Mouse (Mus musculus) liver, embryonic 11.5 days (tissue): Measurements from ENCODE around the gene Tnfrsf4. TPM values are rescaled to one million over a fixed set of nuclear protein-coding genes. Genes with fewer than 3 reads are reported as not detected.

Experiments used
- ATAC-seq: fragments of 200-750 bp; cut with Nextera tagmentation; replicated peaks from 2 replicates; pipeline ENCODE4 v1.8.0; 2017; ENCODE audit warnings: moderate number of reproducible peaks, mild to moderate bottlenecking, moderate TSS enrichment, moderate library complexity; ENCODE audit not compliant: low FRiP score
- DNase-seq: peaks from one replicate; pipeline ENCODE4 v3.0.0-alpha.2; 2017; ENCODE audit warnings: low spot score
- H3K27ac ChIP-seq: fragments of 300-500 bp; sonication (generic); 2 replicates; pipeline ENCODE4 v1.5.1; 2014; ENCODE audit warnings: mild to moderate bottlenecking, low read depth, low read length, control low read depth
- H3K27me3 ChIP-seq: fragments of 300-500 bp; sonication (generic); replicated peaks from 2 replicates; pipeline ENCODE4 v1.6.1; 2014; ENCODE audit warnings: low read length, mixed read lengths; ENCODE audit not compliant: control insufficient read depth, insufficient read depth
- H3K36me3 ChIP-seq: fragments of 300-500 bp; sonication (generic); 2 replicates; pipeline ENCODE4 v1.6.1; 2014; ENCODE audit warnings: mild to moderate bottlenecking, low read length, moderate library complexity, mixed read lengths; ENCODE audit not compliant: control insufficient read depth, insufficient read depth
- H3K4me1 ChIP-seq: fragments of 300-500 bp; sonication (generic); replicated peaks from 2 replicates; pipeline ENCODE4 v1.6.1; 2014; ENCODE audit warnings: low read length, mixed read lengths; ENCODE audit not compliant: control insufficient read depth, insufficient read depth
- H3K4me2 ChIP-seq: fragments of 300-500 bp; sonication (generic); 2 replicates; pipeline ENCODE4 v1.6.1; 2014; ENCODE audit warnings: mild to moderate bottlenecking, control low read depth, moderate library complexity
- H3K4me3 ChIP-seq: fragments of 300-500 bp; sonication (generic); 2 replicates; pipeline ENCODE4 v1.5.1; 2014; ENCODE audit warnings: low read depth, low read length, control low read depth
- H3K9ac ChIP-seq: fragments of 300-500 bp; sonication (generic); 2 replicates; pipeline ENCODE4 v1.6.1; 2014; ENCODE audit warnings: low read depth, low read length, control low read depth
- H3K9me3 ChIP-seq: fragments of 300-500 bp; sonication (generic); 2 replicates; pipeline ENCODE4 v1.6.1; 2016; ENCODE audit warnings: low read length, inconsistent platforms, mixed read lengths; ENCODE audit not compliant: control insufficient read depth
- WGBS: fragments of 180-500 bp; shearing (Covaris S2); extraction: QIAGEN DNeasy Blood & Tissue Kit; methylation state at CpG from one replicate; pipeline ENCODE4 v1.1.7; 2014; 5-methylcytosine and 5-hydroxymethylcytosine counted together
- polyA plus RNA-seq: library from polyadenylated mRNA; unstranded; fragments of >200 nt; fragmentation: Nextera tagmentation; extraction: Ambion mirVana; gene quantifications from 2 replicates; pipeline ENCODE4 v1.2.1, GENCODE M21; 2014

Tnfrsf4 gene
- polyA plus RNA-seq, 1 experiment from 2014 or later = 0.85 TPM

DNA sequence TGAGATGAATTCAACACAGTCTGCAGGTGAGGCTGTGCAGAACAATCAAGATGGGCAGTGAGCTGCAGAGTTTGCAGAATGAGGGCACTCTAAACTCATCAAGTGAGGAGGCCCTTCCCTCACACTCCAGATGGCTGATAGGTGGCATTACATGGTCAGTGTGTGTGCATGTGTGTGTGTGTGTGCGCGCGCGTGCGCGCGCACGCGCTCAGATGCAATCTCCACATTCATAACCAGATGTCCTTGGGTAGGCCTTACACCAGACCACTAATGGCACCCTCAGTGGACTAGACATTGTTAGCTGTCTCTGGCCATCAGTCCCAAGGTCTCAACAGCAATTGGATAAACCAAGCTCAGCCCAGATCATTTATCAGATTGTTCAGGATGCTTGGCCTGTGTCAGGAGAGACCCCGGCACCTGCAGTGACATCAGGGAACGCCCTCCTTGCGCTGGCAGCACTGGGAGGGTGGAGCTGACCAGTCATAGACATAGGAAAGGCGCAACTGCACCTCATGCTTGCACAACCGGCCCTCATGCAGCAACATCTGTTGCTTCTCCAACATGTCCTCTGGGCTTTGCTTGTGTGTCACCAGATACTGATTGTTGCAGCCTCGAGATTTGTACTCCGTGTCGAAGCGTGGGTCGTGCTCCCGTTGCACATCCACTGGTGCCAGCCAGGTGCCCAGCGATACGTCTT lies 22.3 kb upstream of the Tnfrsf4 start:
- Histone ChIP-seq H3K4me1 (peaks cover 56% of the 10 kb centered on the region), H3K9ac (peak overlapping the region; percentile 87), H3K36me3 (peaks cover 3% of the 10 kb centered on the region; the same call in 1 of the 2 replicates), H3K4me2 (peak overlapping the region; percentile 100), H3K9me3 (no peaks in the 10 kb centered on the region), H3K27me3 (no peaks in the 10 kb centered on the region), H3K4me3 (peak overlapping the region; percentile 76), H3K27ac (peak overlapping the region; percentile 93)
- ATAC-seq (no peak; the same call in 1 of the 2 replicates), DNase-seq (peak; percentile 46)
- 74% methylated on average over 22 of the region's 22 CpGs for WGBS

DNA sequence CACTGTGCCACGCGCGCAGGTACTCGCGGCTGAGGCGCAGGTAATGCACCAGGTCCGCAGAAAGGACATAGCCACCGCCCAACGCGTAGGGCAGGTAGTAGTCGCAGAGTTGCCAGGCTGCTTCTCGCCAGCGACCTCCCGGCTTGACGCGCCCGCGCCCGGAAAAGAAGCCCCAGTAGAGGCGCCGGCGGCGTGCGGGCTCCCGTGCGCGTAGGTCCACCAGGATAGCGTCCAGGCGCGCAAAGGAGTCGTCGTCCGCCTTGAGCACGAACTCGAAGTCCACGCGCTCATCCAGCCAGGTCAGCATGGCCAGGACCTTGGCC lies 21.8 kb upstream of the Tnfrsf4 start:
- Histone ChIP-seq H3K36me3 (peaks cover 8% of the 10 kb centered on the region; the same call in 1 of the 2 replicates), H3K4me2 (peak overlapping the region; percentile 100), H3K27me3 (no peaks in the 10 kb centered on the region), H3K4me3 (peak overlapping the region; percentile 76), H3K9me3 (no peaks in the 10 kb centered on the region), H3K9ac (peak overlapping the region; percentile 87), H3K4me1 (peaks cover 56% of the 10 kb centered on the region), H3K27ac (peak overlapping the region; percentile 93)
- peak; percentile 0; the same call in 1 of the 2 replicates for ATAC-seq
- DNase-seq = no peak
- WGBS = 22% methylated on average over 37 of the region's 37 CpGs

DNA sequence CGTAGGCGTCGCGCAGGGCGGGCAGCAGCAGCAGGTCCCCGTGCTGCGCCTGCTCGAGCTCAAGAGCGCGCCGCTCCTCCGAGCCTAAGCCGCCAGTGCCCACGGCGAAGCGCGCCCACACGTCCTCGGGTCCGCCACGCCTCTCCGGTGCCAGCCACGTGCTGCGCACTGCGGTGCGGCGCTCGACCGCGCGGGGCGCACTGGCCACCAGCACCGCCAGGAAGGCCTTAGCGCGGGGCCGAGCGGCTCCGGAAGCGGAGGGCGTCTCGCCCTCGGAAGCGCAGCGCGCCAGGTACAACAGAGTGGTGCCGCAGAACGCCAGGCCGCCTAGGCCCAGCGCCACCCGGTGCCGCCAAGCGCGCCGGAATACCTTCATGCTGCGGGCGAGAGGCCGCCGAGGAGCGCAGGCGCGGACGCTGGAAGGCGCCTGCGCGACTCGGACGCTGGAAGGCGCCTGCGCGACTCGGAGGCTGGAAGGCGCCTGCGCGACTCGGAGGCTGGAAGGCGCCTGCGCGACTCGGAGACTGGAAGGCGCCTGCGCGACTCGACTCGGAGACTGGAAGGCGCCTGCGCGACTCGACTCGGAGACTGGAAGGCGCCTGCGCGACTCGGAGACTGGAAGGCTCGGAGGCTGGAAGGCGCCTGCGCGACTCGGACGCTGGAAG lies 21.3 kb upstream of the Tnfrsf4 start, which contains the start of the genes B3galt6 and Sdf4:
Gene B3galt6 (minus strand): TSS at position 409 of the 665 bp plus-strand sequence.
Gene Sdf4 (plus strand): TSS at position 632 of the 665 bp plus-strand sequence.
- ATAC-seq (peak; percentile 77), DNase-seq (peak; percentile 87)
- peaks cover 56% of the 10 kb centered on the region for H3K4me1 ChIP-seq
- peak within 1 kb of the TSS; percentile 87 for H3K9ac ChIP-seq
- peak within 1 kb of the TSS; percentile 100 for H3K4me2 ChIP-seq
- H3K9me3 ChIP-seq = no peaks in the 10 kb centered on the region
- peak within 1 kb of the TSS; percentile 76 for H3K4me3 ChIP-seq
- WGBS = under 1% methylated on average over 99 of the region's 99 CpGs
- H3K36me3 ChIP-seq = peaks cover 10% of the 10 kb centered on the region; the same call in 1 of the 2 replicates
- peak within 1 kb of the TSS; percentile 93 for H3K27ac ChIP-seq
- no peaks in the 10 kb centered on the region for H3K27me3 ChIP-seq

DNA sequence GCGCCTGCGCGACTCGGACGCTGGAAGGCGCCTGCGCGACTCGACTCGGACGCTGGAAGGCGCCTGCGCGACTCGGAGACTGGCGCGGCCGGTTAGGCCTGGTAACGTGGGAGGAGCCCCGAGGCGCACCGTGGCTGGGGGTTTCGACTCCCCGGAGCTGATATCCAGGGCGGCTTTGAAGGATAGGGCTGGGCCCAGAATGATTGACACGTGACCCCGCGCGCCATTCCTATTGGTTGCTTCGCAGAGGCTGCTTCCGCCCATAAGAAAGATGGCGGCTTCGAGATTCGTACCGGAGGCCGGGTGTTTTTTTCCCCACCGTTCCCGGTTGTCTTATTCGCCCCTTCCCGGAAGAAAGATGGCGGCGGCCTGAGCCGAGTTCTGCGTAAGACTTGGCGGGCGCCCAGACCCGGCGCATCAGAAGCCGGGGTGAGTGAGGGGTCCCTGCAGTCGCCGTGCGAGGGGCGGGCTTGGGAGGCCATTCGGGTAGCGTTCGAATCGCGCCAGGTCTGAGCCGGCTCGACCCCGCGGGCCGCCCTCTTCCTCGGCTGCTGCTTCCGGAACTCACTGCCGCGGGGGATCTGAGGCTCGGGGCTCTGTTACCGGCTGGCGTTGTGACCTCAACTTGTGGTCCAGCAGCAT lies 20.6 kb upstream of the Tnfrsf4 start:
- Histone ChIP-seq H3K9ac (peak overlapping the region; percentile 85), H3K9me3 (no peaks in the 10 kb centered on the region), H3K27ac (peak overlapping the region; percentile 88), H3K4me2 (peak overlapping the region; percentile 100), H3K36me3 (peaks cover 15% of the 10 kb centered on the region; the same call in 1 of the 2 replicates), H3K4me1 (peaks cover 52% of the 10 kb centered on the region), H3K4me3 (peak overlapping the region; percentile 76), H3K27me3 (no peaks in the 10 kb centered on the region)
- DNase-seq (peak; percentile 96), ATAC-seq (peak; percentile 76)
- under 1% methylated on average over 70 of the region's 70 CpGs for WGBS

DNA sequence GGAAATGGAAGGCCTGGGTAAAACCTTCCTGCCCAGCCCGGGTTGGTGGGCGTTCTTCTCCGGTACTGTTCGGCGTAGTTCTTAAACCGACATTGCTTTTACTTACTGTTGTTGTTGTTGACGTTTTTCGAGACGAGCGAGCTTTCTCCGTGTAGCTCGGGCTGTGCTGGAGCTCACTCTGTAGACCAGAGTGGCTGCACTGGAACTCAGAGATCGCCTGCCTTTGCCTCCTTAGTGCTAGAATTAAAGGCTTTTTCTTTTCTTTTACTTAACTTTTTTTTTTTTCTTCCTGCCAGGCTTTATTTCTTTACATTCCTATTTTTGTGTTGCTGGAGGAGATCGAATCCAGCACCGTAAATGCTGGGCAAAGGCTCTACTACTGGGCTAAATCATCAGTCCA lies 20.0 kb upstream of the Tnfrsf4 start:
- peak overlapping the region; percentile 81 for H3K4me2 ChIP-seq
- no peaks in the 10 kb centered on the region for H3K27me3 ChIP-seq
- peak overlapping the region; percentile 76 for H3K4me3 ChIP-seq
- WGBS = 3% methylated on average over 15 of the region's 15 CpGs
- DNase-seq (no peak), ATAC-seq (no peak)
- peaks cover 21% of the 10 kb centered on the region; the same call in 1 of the 2 replicates for H3K36me3 ChIP-seq
- peaks cover 46% of the 10 kb centered on the region for H3K4me1 ChIP-seq
- H3K27ac ChIP-seq = peak overlapping the region; percentile 88
- H3K9me3 ChIP-seq = no peaks in the 10 kb centered on the region
- peak overlapping the region; percentile 85 for H3K9ac ChIP-seq

DNA sequence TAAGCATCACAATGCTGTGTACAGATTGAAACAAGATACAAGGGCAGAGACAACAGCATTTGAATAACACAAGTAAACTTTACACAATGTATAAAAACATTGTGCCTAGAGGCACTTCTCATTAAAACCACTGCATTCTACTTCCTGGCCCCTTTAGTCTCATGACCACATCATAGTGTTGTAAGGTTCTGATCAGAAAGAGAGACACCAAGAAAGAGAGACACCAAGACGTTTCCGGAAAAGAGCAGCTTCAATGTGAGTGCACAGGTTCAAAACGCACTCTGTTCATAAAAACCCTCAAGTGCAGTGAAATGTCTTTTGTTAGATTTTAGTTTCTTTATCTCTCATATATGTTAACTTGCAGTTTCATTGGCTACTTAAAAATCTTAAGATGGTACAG lies 9.5 kb upstream of the Tnfrsf4 start:
- 91% methylated on average over 3 of the region's 3 CpGs for WGBS
- H3K4me1 ChIP-seq = no peaks in the 10 kb centered on the region
- H3K4me3 ChIP-seq = no peak overlapping the region
- no peak overlapping the region for H3K4me2 ChIP-seq
- DNase-seq (no peak), ATAC-seq (no peak)
- H3K27me3 ChIP-seq = no peaks in the 10 kb centered on the region
- H3K9me3 ChIP-seq = no peaks in the 10 kb centered on the region
- H3K9ac ChIP-seq = no peak overlapping the region
- no peak overlapping the region for H3K27ac ChIP-seq
- H3K36me3 ChIP-seq = peaks cover 51% of the 10 kb centered on the region

DNA sequence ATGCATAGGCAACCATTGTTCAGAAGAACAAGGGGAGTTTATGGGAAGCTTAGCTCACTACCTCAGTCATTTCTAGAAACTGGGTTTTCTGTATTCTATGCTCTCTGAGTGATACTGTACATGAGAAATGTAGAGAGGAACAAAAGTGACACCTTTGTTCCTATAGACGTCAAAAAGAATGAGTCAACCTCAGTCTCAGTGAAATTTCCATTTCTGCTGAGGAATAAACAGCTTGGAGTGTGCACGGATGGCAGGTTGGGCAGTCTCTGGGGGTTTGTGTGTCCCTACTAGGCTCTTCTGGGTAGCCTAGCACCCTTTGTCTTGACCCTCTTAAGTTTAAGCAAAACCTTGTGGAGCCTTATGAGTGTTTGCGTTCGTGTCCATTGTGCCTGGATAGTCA lies 5.3 kb upstream of the Tnfrsf4 start:
- H3K4me1 ChIP-seq = no peaks in the 10 kb centered on the region
- no peak overlapping the region for H3K4me2 ChIP-seq
- no peak for DNase-seq
- WGBS = 88% methylated on average over 4 of the region's 4 CpGs
- H3K36me3 ChIP-seq = peaks cover 46% of the 10 kb centered on the region
- no peak overlapping the region for H3K9ac ChIP-seq
- H3K4me3 ChIP-seq = no peak overlapping the region
- no peaks in the 10 kb centered on the region for H3K27me3 ChIP-seq
- H3K27ac ChIP-seq = no peak overlapping the region
- ATAC-seq = no peak
- no peaks in the 10 kb centered on the region for H3K9me3 ChIP-seq

DNA sequence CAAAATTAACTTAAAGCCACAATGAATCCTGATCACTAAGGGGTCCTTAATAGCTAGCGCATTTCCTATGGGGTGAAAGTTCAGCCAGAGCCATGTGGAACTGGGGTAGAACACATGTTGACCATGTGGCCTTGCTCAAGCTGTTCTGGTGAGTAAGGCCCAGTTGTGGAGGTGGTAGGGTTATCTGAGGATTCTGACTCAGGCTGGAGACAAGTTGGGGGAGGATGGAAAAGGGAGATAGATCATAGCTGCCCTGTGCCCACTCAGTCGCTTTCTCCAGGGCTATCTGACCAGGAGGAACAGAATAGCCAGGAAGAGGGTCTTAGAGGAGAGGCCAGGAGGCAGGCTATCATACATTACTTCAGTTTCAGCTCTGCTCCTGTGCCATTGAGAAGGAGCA lies 793 bp downstream of the Tnfrsf4 start:
- H3K27ac ChIP-seq = no peak overlapping the region
- DNase-seq (no peak), ATAC-seq (peak; percentile 6; the same call in 1 of the 2 replicates)
- no peak overlapping the region for H3K9ac ChIP-seq
- H3K36me3 ChIP-seq = peaks cover 24% of the 10 kb centered on the region; the same call in 1 of the 2 replicates
- no peaks in the 10 kb centered on the region for H3K9me3 ChIP-seq
- no peak overlapping the region for H3K4me2 ChIP-seq
- no peaks in the 10 kb centered on the region for H3K4me1 ChIP-seq
- 76% methylated on average over 2 of the region's 2 CpGs for WGBS
- no peaks in the 10 kb centered on the region for H3K27me3 ChIP-seq
- H3K4me3 ChIP-seq = no peak overlapping the region
